Mouse (Mus musculus): ENCODE results near the gene Ube2b. TPM values are rescaled to one million over a fixed set of nuclear protein-coding genes. Genes with fewer than 3 reads are reported as not detected.

Gene Ube2b
- polyA plus RNA-seq, 1 experiment from 2014 or later, result 292 TPM

- WGBS, result 55% methylated on average over 9 of the region's 9 CpGs
- no peak overlapping the region for H3K4me3 ChIP-seq
- H3K9me3 ChIP-seq (replicated peaks), result no peaks in the 10 kb centered on the region
- H3K4me2 ChIP-seq, result no peak overlapping the region
- H3K27ac ChIP-seq, result no peak overlapping the region
- H3K9ac ChIP-seq, result no peak overlapping the region
- H3K27me3 ChIP-seq, result 0 out of 2 replicates have a peak, but pooled peaks cover 3% of the 10 kb centered on the region
- H3K4me1 ChIP-seq (replicated peaks), result peaks cover 20% of the 10 kb centered on the region
- H3K36me3 ChIP-seq, result no peaks in the 10 kb centered on the region
- no peak for ATAC-seq (replicated peaks; ENCODE audit: insufficient number of reproducible peaks, insufficient read depth, low FRiP score, low read depth)
Observed at GRCm38 (mm10) chr11:51949155-51949840, 51.3 kb downstream of the Ube2b start.

GRCm38 (mm10) chr11:51946144-51946543 is 54.4 kb downstream of the Ube2b start:
- H3K4me2 ChIP-seq, result no peak overlapping the region
- H3K9ac ChIP-seq, result no peak overlapping the region
- ATAC-seq (replicated peaks; ENCODE audit: insufficient number of reproducible peaks, insufficient read depth, low FRiP score, low read depth), result no peak
- H3K36me3 ChIP-seq, result no peaks in the 10 kb centered on the region
- 76% methylated on average over 6 of the region's 6 CpGs for WGBS
- peaks cover 23% of the 10 kb centered on the region for H3K4me1 ChIP-seq (replicated peaks)
- no peak overlapping the region for H3K4me3 ChIP-seq
- H3K9me3 ChIP-seq (replicated peaks), result no peaks in the 10 kb centered on the region
- peak overlapping the region; percentile 70; the same call in 1 of the 2 replicates for H3K27ac ChIP-seq
- 0 out of 2 replicates have a peak, but pooled peaks cover 3% of the 10 kb centered on the region for H3K27me3 ChIP-seq

- WGBS, result 5% methylated on average over 8 of the region's 8 CpGs
- Histone ChIP-seq H3K27ac (peak overlapping the region; percentile 70), H3K27me3 (0 out of 2 replicates have a peak, but pooled peaks cover 3% of the 10 kb centered on the region), H3K9ac (no peak overlapping the region; the same call in 1 of the 2 replicates), H3K4me1 (replicated peaks) (peaks cover 26% of the 10 kb centered on the region), H3K9me3 (replicated peaks) (no peaks in the 10 kb centered on the region), H3K4me3 (no peak overlapping the region), H3K4me2 (peak overlapping the region; percentile 37), H3K36me3 (no peaks in the 10 kb centered on the region)
- peak; percentile 51; the same call in 1 of the 2 replicates for ATAC-seq (replicated peaks; ENCODE audit: insufficient number of reproducible peaks, insufficient read depth, low FRiP score, low read depth)
Observed at GRCm38 (mm10) chr11:51945548-51945947, 55.0 kb downstream of the Ube2b start.

GRCm38 (mm10) chr11:51944239-51944638 is 56.3 kb downstream of the Ube2b start:
- H3K9ac ChIP-seq, result no peak overlapping the region

GRCm38 (mm10) chr11:51943500-51943841 is 57.1 kb downstream of the Ube2b start:
- Histone ChIP-seq H3K36me3 (no peaks in the 10 kb centered on the region), H3K27me3 (0 out of 2 replicates have a peak, but pooled peaks cover 3% of the 10 kb centered on the region), H3K9ac (no peak overlapping the region), H3K27ac (no peak overlapping the region), H3K4me3 (no peak overlapping the region), H3K9me3 (replicated peaks) (no peaks in the 10 kb centered on the region), H3K4me2 (no peak overlapping the region), H3K4me1 (replicated peaks) (peaks cover 29% of the 10 kb centered on the region)
- 44% methylated on average over 6 of the region's 6 CpGs for WGBS
- ATAC-seq (replicated peaks; ENCODE audit: insufficient number of reproducible peaks, insufficient read depth, low FRiP score, low read depth), result no peak

More at GRCm38 (mm10) chr11:51944239-51944638, 56.3 kb downstream of the Ube2b start:
- no peak overlapping the region for H3K4me3 ChIP-seq
- no peak overlapping the region for H3K27ac ChIP-seq
- H3K27me3 ChIP-seq, result 0 out of 2 replicates have a peak, but pooled peaks cover 3% of the 10 kb centered on the region
- 87% methylated on average over 3 of the region's 3 CpGs for WGBS
- no peaks in the 10 kb centered on the region for H3K36me3 ChIP-seq
- no peak overlapping the region for H3K4me2 ChIP-seq
- no peak for ATAC-seq (replicated peaks; ENCODE audit: insufficient number of reproducible peaks, insufficient read depth, low FRiP score, low read depth)
- no peaks in the 10 kb centered on the region for H3K9me3 ChIP-seq (replicated peaks)
- H3K4me1 ChIP-seq (replicated peaks), result peaks cover 29% of the 10 kb centered on the region

- H3K9me3 ChIP-seq (replicated peaks), result no peaks in the 10 kb centered on the region
- peaks cover 29% of the 10 kb centered on the region for H3K4me1 ChIP-seq (replicated peaks)
- no peak overlapping the region for H3K4me3 ChIP-seq
- H3K36me3 ChIP-seq, result no peaks in the 10 kb centered on the region
- no peak overlapping the region for H3K9ac ChIP-seq
- no peak for ATAC-seq (replicated peaks; ENCODE audit: insufficient number of reproducible peaks, insufficient read depth, low FRiP score, low read depth)
- 60% methylated on average over 15 of the region's 15 CpGs for WGBS
- no peak overlapping the region for H3K4me2 ChIP-seq
- no peak overlapping the region for H3K27ac ChIP-seq
- H3K27me3 ChIP-seq, result 0 out of 2 replicates have a peak, but pooled peaks cover 3% of the 10 kb centered on the region
Observed at GRCm38 (mm10) chr11:51942602-51943499, 57.7 kb downstream of the Ube2b start.

GRCm38 (mm10) chr11:51940511-51940955 is 60.0 kb downstream of the Ube2b start:
- Histone ChIP-seq H3K27me3 (no peaks in the 10 kb centered on the region), H3K36me3 (no peaks in the 10 kb centered on the region), H3K4me2 (no peak overlapping the region), H3K4me1 (replicated peaks) (peaks cover 22% of the 10 kb centered on the region), H3K9me3 (replicated peaks) (no peaks in the 10 kb centered on the region), H3K27ac (no peak overlapping the region), H3K4me3 (no peak overlapping the region), H3K9ac (no peak overlapping the region)
- 42% methylated on average over 13 of the region's 13 CpGs for WGBS
- ATAC-seq (replicated peaks; ENCODE audit: insufficient number of reproducible peaks, insufficient read depth, low FRiP score, low read depth), result no peak

GRCm38 (mm10) chr11:51939590-51939955 is 61.0 kb downstream of the Ube2b start:
- Histone ChIP-seq H3K9me3 (replicated peaks) (no peaks in the 10 kb centered on the region), H3K9ac (no peak overlapping the region), H3K27me3 (no peaks in the 10 kb centered on the region), H3K4me2 (no peak overlapping the region), H3K36me3 (no peaks in the 10 kb centered on the region), H3K4me3 (no peak overlapping the region), H3K27ac (no peak overlapping the region), H3K4me1 (replicated peaks) (peaks cover 13% of the 10 kb centered on the region; the same call in 1 of the 2 replicates)
- ATAC-seq (replicated peaks; ENCODE audit: insufficient number of reproducible peaks, insufficient read depth, low FRiP score, low read depth), result no peak
- 75% methylated on average over 8 of the region's 8 CpGs for WGBS

- H3K36me3 ChIP-seq, result no peaks in the 10 kb centered on the region
- ATAC-seq (replicated peaks; ENCODE audit: insufficient number of reproducible peaks, insufficient read depth, low FRiP score, low read depth), result no peak
- no peaks in the 10 kb centered on the region for H3K9me3 ChIP-seq (replicated peaks)
- no peak overlapping the region for H3K9ac ChIP-seq
- no peak overlapping the region for H3K4me3 ChIP-seq
- no peaks in the 10 kb centered on the region for H3K27me3 ChIP-seq
- no peak overlapping the region for H3K4me2 ChIP-seq
- H3K27ac ChIP-seq, result no peak overlapping the region
- peaks cover 13% of the 10 kb centered on the region; the same call in 1 of the 2 replicates for H3K4me1 ChIP-seq (replicated peaks)
- 75% methylated on average over 12 of the region's 12 CpGs for WGBS
Observed at GRCm38 (mm10) chr11:51938817-51939589, 61.6 kb downstream of the Ube2b start.

- Histone ChIP-seq H3K9me3 (replicated peaks) (no peaks in the 10 kb centered on the region), H3K4me3 (no peak overlapping the region), H3K27me3 (no peaks in the 10 kb centered on the region), H3K4me1 (replicated peaks) (peaks cover 6% of the 10 kb centered on the region; the same call in 1 of the 2 replicates), H3K27ac (no peak overlapping the region), H3K36me3 (no peaks in the 10 kb centered on the region), H3K9ac (no peak overlapping the region), H3K4me2 (no peak overlapping the region)
- WGBS, result 78% methylated on average over 6 of the region's 6 CpGs
- no peak for ATAC-seq (replicated peaks; ENCODE audit: insufficient number of reproducible peaks, insufficient read depth, low FRiP score, low read depth)
Observed at GRCm38 (mm10) chr11:51937361-51937781, 63.2 kb downstream of the Ube2b start.

Measured in heart, embryonic 15.5 days (tissue).